In the genomic region with DNA sequence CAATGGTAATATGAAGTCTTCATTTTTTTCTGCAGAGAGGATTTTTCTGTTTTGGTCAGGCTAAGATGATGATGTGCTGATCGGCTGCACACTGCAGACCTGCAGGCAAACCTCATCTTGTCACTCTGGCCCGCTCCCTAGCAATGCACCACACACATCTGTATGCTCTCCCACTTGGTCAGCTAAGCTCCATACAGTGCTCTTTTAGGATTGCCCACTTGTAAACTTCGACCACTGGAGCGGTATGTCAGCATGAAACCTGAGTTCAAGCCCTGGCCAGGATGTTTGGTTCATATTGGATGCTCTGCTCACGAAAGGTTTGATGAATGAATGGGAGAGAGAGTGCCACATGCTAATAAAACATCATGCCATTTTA, we compare ENCODE assay signal across 25 mouse cellular contexts.
"Had no signal": no experiment of that assay in that cellular context is flagged by ENCODE, and none has a peak within 500 bp of the region (broad histone marks: within the 10 kb centered on the region; RNA-seq: fewer than 3 reads in every experiment).

No protein-coding gene starts in this region.

- H3K27me3 ChIP-seq: heart, embryonic 12.5 days; heart, embryonic 15.5 days; hindbrain, embryonic 13.5 days; hindbrain, embryonic 15.5 days; kidney, embryonic 15.5 days; limb, embryonic 13.5 days; limb, embryonic 15.5 days; liver, embryonic 12.5 days had no signal

- H3K27ac ChIP-seq: hindbrain, embryonic 13.5 days; hindbrain, embryonic 15.5 days; hindbrain, postnatal 0 days; kidney, embryonic 15.5 days; kidney, postnatal 0 days; limb, embryonic 15.5 days; liver, embryonic 12.5 days; liver, embryonic 14.5 days had no signal

- DNase-seq: gastrocnemius, postnatal 14 days; gastrocnemius, postnatal 36 days; heart, adult 18-20 months; heart, postnatal 14 days; heart, postnatal 36 days; kidney, adult 11 months; kidney, adult 2 months; kidney, adult 9 months; kidney, postnatal 14 days; kidney, postnatal 36 days; layer of hippocampus, adult 9-11 months; layer of hippocampus, postnatal 36 days; left cerebral cortex, postnatal 4 days had no signal

- H3K9ac ChIP-seq: heart, embryonic 12.5 days; heart, embryonic 15.5 days; hindbrain, embryonic 13.5 days; hindbrain, embryonic 15.5 days; kidney, embryonic 15.5 days; limb, embryonic 13.5 days; limb, embryonic 15.5 days; liver, embryonic 12.5 days; liver, embryonic 14.5 days had no signal

- H3K36me3 ChIP-seq: heart, embryonic 15.5 days; hindbrain, embryonic 13.5 days; hindbrain, embryonic 15.5 days; kidney, embryonic 15.5 days; limb, embryonic 15.5 days had no signal

- H3K4me2 ChIP-seq: heart, embryonic 12.5 days; heart, embryonic 15.5 days; hindbrain, embryonic 13.5 days; hindbrain, embryonic 15.5 days; kidney, embryonic 15.5 days; limb, embryonic 13.5 days; limb, embryonic 15.5 days; liver, embryonic 12.5 days had no signal

- H3K4me1 ChIP-seq: hindbrain, embryonic 15.5 days had no signal

- H3K4me3 ChIP-seq: heart, embryonic 12.5 days; heart, embryonic 15.5 days; hindbrain, embryonic 13.5 days; hindbrain, embryonic 15.5 days; kidney, embryonic 15.5 days; limb, embryonic 13.5 days; limb, embryonic 15.5 days; liver, embryonic 12.5 days had no signal

- H3K9me3 ChIP-seq: heart, embryonic 12.5 days; heart, embryonic 15.5 days; hindbrain, embryonic 13.5 days; hindbrain, embryonic 15.5 days; kidney, embryonic 15.5 days; limb, embryonic 13.5 days; limb, embryonic 15.5 days; liver, embryonic 12.5 days had no signal

- ATAC-seq: hindbrain, postnatal 0 days; intestine, embryonic 16.5 days; liver, embryonic 12.5 days had no signal
